Mouse (Mus musculus): ENCODE measurements around the gene Slc22a21.

The Slc22a21 gene

DNA sequence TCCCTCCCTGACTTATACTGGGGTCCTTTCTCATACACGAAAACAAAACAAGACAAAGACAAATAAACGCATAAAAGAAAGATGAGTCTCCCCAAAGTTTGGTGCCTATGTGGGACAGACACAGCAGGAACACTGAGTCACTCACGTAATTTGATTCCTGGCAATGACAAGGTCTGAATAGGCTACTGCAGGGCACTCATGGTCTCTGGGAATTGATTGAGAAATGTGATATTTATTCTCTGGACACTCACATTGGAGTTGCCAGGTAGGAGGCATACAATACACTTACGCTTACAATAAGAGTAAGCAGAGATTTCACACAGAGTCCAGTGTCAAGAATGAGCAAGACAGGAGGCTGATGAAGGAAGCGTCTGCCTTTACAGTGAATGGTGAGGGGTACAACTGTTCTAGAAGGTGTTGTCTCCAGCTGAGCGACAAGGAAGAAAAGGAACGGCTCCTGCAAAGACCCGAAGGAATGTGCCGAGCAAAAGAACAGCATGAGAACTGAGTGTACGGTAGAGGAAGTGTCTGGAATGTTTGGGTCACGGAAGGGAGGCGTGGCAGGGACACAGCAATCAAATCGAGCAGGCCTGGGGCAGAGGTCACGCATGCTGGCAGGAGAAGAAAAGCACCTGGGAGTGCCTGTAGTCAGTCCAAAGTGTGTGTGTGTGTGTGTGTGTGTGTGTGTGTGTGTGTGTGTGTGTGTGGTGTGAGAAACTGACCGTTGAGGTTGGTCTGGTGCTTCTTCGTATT lies 76.2 kb downstream of the Slc22a21 start:
- in situ Hi-C loops (cut with MboI), result no loop called here

GRCm38 (mm10) chr11:53902741-53903140 lies 77.4 kb downstream of the Slc22a21 start:
- in situ Hi-C loops (cut with MboI), result no loop called here

- in situ Hi-C loops (cut with MboI), result no loop called here
These were observed 79.1 kb downstream of the Slc22a21 start for GRCm38 (mm10) chr11:53900991-53901390.

DNA sequence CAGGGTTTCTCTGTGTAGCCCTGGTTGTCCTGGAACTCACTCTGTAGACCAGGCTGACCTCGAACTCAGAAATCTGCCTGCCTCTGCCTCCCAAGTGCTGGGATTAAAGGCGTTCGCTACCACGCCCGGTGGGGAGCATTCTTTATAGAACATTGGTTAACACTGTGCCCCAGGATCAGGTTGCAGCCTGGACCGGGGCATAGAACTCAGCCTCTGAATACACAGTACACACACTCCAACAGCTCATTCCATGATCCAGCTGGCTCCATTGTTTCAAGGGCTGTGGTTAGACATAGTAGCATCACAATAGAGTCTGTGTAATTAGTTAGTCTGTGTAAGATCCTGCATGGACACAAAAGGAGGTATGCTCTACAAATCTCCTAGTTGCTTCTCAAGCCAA lies 80.2 kb downstream of the Slc22a21 start:
- in situ Hi-C loops (cut with MboI), result no loop called here

Measured in mature B cell (primary cell).